Mouse (Mus musculus) layer of hippocampus, postnatal 10 days (tissue): ENCODE data around the gene 1700030K09Rik. TPM values are rescaled to one million over a fixed set of nuclear protein-coding genes. Genes with fewer than 3 reads are reported as not detected.

Experiments
- DNase-seq, 2 experiments: peaks; one replicate each; pipeline ENCODE4 v3.0.0; 2021; ENCODE audit warnings: low spot score in 2 of 2
- long read RNA-seq: library from polyadenylated mRNA; stranded (forward); transcript quantifications from one replicate; pipeline ENCODE4 v2.0.0, GENCODE M21; 2023
- total RNA-seq, 2 experiments: library from RNA; stranded (reverse); gene quantifications; 2 replicates each; pipeline ENCODE4 v1.2.3; 2021

1700030K09Rik gene
- 10 to 100 TPM; 11.0 to 13.0 TPM for total RNA-seq
- long read RNA-seq, transcript 1700030K09Rik-201 (8 exons, 2,887 nt) = major isoform, 13 of 20 reads
- long read RNA-seq, partial matches to known transcripts = 3 of 20 reads
- long read RNA-seq, other reads (novel, unspliced or antisense) = 4 of 20 reads

GRCm38 (mm10) chr8:72443338-72443993 is at the start of gene 1700030K09Rik, which contains the start of gene Calr3:
TSS of gene 1700030K09Rik (plus strand) at chr8:72443880.
TSS of gene Calr3 (minus strand) at chr8:72443870.
- peak; percentile 98 for DNase-seq

- no peak for DNase-seq
These were observed 42.3 kb upstream of the 1700030K09Rik start for GRCm38 (mm10) chr8:72401381-72401780.

GRCm38 (mm10) chr8:72402981-72403380 is 40.7 kb upstream of the 1700030K09Rik start:
- no peak for DNase-seq

GRCm38 (mm10) chr8:72407878-72408277 is 35.8 kb upstream of the 1700030K09Rik start:
- DNase-seq = no peak

- DNase-seq = no peak
These were observed 34.2 kb upstream of the 1700030K09Rik start for GRCm38 (mm10) chr8:72409443-72409842.

- no peak for DNase-seq
These were observed 29.8 kb upstream of the 1700030K09Rik start for GRCm38 (mm10) chr8:72413839-72414238.

GRCm38 (mm10) chr8:72415252-72415651 is 28.4 kb upstream of the 1700030K09Rik start:
- no peak for DNase-seq

GRCm38 (mm10) chr8:72418073-72418472 is 25.6 kb upstream of the 1700030K09Rik start:
- no peak for DNase-seq

- peak; percentile 54 to 69 for DNase-seq
These were observed 22.9 kb upstream of the 1700030K09Rik start for GRCm38 (mm10) chr8:72420571-72421361.

GRCm38 (mm10) chr8:72421362-72422335 is 22.0 kb upstream of the 1700030K09Rik start, which contains the start of gene Eps15l1:
TSS of gene Eps15l1 (minus strand) at chr8:72421460.
- DNase-seq = peak; percentile 97 to 98

- DNase-seq = no peak
These were observed 20.8 kb upstream of the 1700030K09Rik start for GRCm38 (mm10) chr8:72422926-72423325.

- DNase-seq = no peak
These were observed 14.0 kb upstream of the 1700030K09Rik start for GRCm38 (mm10) chr8:72429676-72430075.

- no peak for DNase-seq
These were observed 8.7 kb upstream of the 1700030K09Rik start for GRCm38 (mm10) chr8:72434952-72435351.

- DNase-seq = no peak
These were observed 5.2 kb upstream of the 1700030K09Rik start for GRCm38 (mm10) chr8:72438248-72439015.

GRCm38 (mm10) chr8:72443994-72444350 is 292 bp downstream of the 1700030K09Rik start:
- no peak for DNase-seq

GRCm38 (mm10) chr8:72445071-72445470 is 1.4 kb downstream of the 1700030K09Rik start:
- no peak for DNase-seq

- no peak for DNase-seq
These were observed 7.8 kb downstream of the 1700030K09Rik start for GRCm38 (mm10) chr8:72451516-72451915.

GRCm38 (mm10) chr8:72453904-72454303 is 10.2 kb downstream of the 1700030K09Rik start:
- no peak for DNase-seq

GRCm38 (mm10) chr8:72455317-72455716 is 11.6 kb downstream of the 1700030K09Rik start:
- DNase-seq = no peak

- DNase-seq = no peak
These were observed 14.1 kb downstream of the 1700030K09Rik start for GRCm38 (mm10) chr8:72457806-72458205.
